Mouse (Mus musculus): Measurements from ENCODE around the gene Aldh4a1.

Aldh4a1 gene

DNA sequence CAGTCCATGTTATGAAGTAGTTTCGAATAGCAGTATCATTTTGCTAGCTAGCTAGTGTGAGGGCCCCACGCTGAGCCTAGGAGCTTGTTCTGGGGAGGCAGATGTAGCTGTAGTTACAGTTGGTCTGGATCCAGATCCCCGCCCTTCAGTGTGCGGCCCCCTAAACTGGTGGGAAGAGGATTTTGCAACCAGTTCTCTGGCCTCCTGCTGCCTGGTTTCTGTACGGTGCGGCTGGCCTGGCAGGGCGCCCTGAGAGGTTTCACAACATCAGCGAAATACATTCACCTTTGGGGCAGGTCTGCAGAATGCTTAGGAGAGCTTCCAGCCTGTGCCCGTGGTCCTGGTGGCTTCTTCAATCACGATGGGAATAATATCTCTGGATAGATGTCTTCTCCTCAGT lies 2.0 kb downstream of the Aldh4a1 start:
- DNase-seq = peak; percentile 61

DNA sequence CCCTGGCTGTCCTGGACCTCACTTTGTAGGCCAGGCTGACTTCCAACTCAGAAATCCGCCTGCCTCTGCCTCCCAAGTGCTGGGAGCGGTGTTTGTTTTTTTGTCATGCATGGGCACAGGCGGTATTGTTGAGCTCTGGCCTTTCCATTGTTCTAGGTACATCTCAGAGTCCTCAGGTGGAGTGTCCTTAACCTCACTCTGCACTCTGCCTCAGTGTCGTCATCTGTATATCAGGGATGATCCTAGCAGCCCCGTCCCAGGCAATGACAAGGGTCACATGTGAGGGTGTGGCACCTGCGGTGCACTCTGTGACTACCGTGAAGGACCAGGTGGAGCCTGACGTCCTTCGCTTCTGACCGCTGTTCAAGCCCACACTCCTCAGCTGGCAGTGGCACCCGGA lies 4.7 kb downstream of the Aldh4a1 start:
- no peak for DNase-seq

GRCm38 (mm10) chr4:139630171-139630570 lies 7.5 kb downstream of the Aldh4a1 start:
- DNase-seq = no peak

DNA sequence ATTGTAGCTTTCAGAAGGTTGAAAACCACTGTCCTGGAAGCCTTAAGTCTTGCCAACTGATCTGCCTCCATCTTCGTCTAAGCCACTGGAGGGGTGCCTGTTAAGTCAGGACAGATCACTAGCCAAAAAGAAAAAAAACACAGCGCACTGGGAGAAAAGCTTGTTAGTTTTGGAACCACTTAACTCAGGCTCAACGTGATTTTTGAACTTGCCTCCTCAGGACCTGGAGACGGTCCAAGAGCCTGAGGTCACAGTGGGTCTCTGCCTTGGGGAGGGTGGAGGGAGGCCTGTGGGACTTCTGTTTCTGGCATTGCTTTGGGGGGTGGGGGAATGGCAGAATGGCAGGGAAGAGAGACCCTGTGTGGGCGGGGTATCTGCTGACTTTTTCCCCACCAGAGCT lies 8.5 kb downstream of the Aldh4a1 start:
- no peak for DNase-seq

GRCm38 (mm10) chr4:139631569-139632253 lies 9.0 kb downstream of the Aldh4a1 start:
- no peak for DNase-seq

DNA sequence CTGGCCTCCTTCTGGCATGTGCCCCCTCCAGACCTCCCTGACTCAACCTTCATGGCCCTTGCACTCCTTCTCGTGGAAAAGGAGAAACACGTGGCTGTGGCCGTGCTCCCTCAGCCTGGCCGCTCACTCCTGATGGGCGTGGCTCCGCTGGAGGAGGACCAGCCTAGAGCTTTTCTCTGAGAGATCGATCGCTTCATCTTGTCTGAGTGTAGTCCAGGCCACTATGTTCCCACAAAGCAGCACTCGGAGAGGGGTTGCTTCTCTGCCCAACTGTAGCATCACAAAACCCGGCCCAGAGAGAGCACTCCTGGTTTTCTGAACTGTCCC lies 9.6 kb downstream of the Aldh4a1 start:
- no peak for DNase-seq

DNA sequence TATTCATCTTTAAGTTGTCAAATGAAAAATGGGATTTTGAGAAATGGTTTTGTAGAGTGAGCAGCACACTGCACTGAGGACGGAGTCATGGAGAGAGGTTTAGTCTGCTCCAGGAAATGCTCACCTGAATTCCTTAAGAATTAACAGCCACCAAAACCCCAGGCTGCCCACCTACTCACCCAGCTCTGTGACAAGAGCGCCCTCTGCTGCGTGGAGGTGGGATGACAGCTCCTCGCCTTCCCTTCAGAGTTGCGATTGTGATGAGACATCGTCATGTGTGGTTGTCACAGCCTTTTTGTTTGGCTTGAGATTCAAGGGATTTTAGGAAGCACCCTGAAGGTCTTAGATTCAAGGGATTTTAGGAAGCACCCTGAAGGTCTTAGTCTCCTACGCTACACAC lies 13.7 kb downstream of the Aldh4a1 start:
- DNase-seq = peak; percentile 66

DNA sequence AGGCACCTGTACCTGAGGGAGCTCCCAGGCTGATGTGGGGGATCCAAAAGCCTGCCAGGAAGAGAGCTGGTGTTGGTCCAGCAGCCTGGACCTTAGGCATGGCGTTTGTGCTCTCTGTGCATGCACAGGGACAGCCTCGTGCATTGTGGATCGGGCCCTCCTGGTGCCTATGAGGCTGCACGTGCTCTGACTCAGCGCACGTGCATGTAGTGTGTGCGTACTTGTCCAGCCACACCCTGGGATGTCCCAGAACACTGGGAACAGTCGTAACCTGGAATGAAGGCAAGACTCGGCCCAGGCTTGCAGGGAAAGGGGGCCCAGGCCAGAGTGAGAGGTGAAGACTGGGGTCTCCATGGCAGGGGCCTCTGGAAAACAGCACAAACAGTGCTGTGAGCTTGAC lies 15.2 kb downstream of the Aldh4a1 start:
- no peak for DNase-seq

DNA sequence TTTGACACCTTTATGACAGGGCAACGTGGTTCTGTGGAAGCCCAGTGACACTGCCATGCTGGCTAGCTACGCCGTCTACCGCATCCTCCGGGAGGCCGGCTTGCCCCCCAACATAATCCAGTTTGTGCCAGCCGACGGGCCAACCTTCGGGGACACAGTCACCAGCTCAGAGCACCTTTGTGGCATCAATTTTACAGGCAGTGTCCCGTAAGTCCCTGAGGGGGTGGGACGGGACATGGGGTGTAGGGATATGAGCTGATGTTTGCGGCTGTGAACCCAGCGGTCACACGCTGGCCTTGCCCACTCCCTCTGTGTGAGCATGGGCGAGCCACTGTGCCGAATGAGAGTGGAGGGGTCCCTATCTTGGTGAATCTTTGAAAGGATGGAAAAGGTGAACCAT lies 15.7 kb downstream of the Aldh4a1 start:
- DNase-seq = no peak

GRCm38 (mm10) chr4:139639801-139640200 lies 17.1 kb downstream of the Aldh4a1 start:
- DNase-seq = no peak

GRCm38 (mm10) chr4:139640333-139640732 lies 17.7 kb downstream of the Aldh4a1 start:
- no peak for DNase-seq

- DNase-seq = no peak
Observed at GRCm38 (mm10) chr4:139640775-139641174, 18.1 kb downstream of the Aldh4a1 start.

GRCm38 (mm10) chr4:139641829-139642425 lies 19.3 kb downstream of the Aldh4a1 start:
- DNase-seq = no peak

DNA sequence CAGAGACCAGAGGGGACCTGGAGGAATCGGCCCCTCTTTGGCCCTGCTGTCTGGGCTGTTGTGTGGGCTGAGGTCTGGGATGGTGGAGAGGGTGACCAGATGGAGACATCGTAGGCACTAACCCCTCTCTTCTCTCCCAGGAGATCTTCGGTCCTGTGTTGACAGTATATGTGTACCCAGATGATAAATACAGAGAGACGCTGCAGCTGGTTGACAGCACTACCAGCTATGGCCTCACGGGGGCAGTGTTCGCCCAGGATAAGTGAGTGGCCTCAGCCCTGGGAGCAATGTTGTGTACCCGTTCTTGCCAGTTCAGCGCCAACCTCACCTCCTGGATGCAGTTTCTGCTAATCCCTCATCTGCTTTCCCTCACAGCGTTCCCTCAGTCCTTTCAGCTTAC lies 21.3 kb downstream of the Aldh4a1 start:
- DNase-seq = peak; percentile 78

GRCm38 (mm10) chr4:139646916-139647315 lies 24.2 kb downstream of the Aldh4a1 start:
- no peak for DNase-seq

GRCm38 (mm10) chr4:139650086-139650743 lies 27.5 kb downstream of the Aldh4a1 start:
- no peak for DNase-seq

- no peak for DNase-seq
Observed at GRCm38 (mm10) chr4:139650907-139651306, 28.2 kb downstream of the Aldh4a1 start.

GRCm38 (mm10) chr4:139653238-139653637 lies 30.6 kb downstream of the Aldh4a1 start, which contains the start of gene Tas1r2:
Gene Tas1r2 (plus strand): TSS chr4:139653538.
- DNase-seq = no peak

- DNase-seq = no peak
Observed at GRCm38 (mm10) chr4:139661897-139662296, 39.2 kb downstream of the Aldh4a1 start.

- no peak for DNase-seq
Observed at GRCm38 (mm10) chr4:139667632-139668031, 45.0 kb downstream of the Aldh4a1 start.

DNA sequence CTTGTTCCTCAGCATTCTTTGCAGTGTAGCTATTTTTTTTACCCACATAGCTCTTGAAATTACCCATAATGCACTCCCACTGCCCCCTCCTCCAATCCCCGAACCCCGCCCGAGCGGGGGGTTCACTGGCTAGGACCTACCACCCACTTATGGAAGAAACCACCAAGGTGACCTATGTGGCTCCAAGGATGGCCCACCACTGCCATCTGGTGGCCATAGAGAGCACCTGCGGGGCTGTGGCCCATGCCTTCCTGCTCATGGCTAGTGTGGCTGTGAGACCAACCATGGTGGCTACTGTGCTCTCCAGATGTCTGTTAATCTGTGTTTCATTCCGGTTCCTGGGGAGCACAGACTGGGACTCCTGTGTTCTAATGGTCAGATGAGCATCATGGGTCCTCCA lies 47.2 kb downstream of the Aldh4a1 start:
- peak; percentile 65 for DNase-seq

GRCm38 (mm10) chr4:139675696-139676095 lies 53.0 kb downstream of the Aldh4a1 start:
- no peak for DNase-seq

GRCm38 (mm10) chr4:139683728-139684638 lies 61.3 kb downstream of the Aldh4a1 start:
- peak; percentile 17 for DNase-seq

Data from liver (tissue).